Mouse (Mus musculus) neural tube, embryonic 11.5 days (tissue): ENCODE results near the gene Fermt2. TPM values are rescaled to one million over a fixed set of nuclear protein-coding genes. Genes with fewer than 3 reads are reported as not detected.
A peak's percentile ranks its signal among the peaks of the same experiment; 100 is the strongest.

Source experiments
- ATAC-seq: fragments of 200-750 bp; cut with Nextera tagmentation; 2 replicates; pipeline ENCODE4 v1.8.0; 2017; ENCODE audit warnings: moderate number of reproducible peaks, mild to moderate bottlenecking, moderate TSS enrichment, moderate library complexity; ENCODE audit not compliant: insufficient read depth, low FRiP score, low TSS enrichment
- DNase-seq: peaks from one replicate; pipeline ENCODE4 v3.0.0-alpha.2; 2015; ENCODE audit warnings: low spot score
- H3K27ac ChIP-seq: fragments of 300-500 bp; sonication (generic); 2 replicates; pipeline ENCODE4 v1.5.1; 2014; ENCODE audit warnings: low read depth, mild to moderate bottlenecking, low read length
- H3K27me3 ChIP-seq: fragments of 300-500 bp; sonication (generic); 2 replicates; pipeline ENCODE4 v1.6.1; 2014; ENCODE audit warnings: mild to moderate bottlenecking, low read length, mixed read lengths; ENCODE audit not compliant: control insufficient read depth, insufficient read depth
- H3K36me3 ChIP-seq: fragments of 300-500 bp; sonication (generic); 2 replicates; pipeline ENCODE4 v1.6.1; 2014; ENCODE audit warnings: mild to moderate bottlenecking, low read length, moderate library complexity, mixed read lengths; ENCODE audit not compliant: control insufficient read depth, insufficient read depth
- H3K4me1 ChIP-seq: fragments of 300-500 bp; sonication (generic); 2 replicates; pipeline ENCODE4 v1.6.1; 2014; ENCODE audit warnings: low read length, mixed read lengths; ENCODE audit not compliant: control insufficient read depth, insufficient read depth
- H3K4me2 ChIP-seq: fragments of 300-500 bp; sonication (generic); 2 replicates; pipeline ENCODE4 v1.6.1; 2014; ENCODE audit warnings: low read depth, mild to moderate bottlenecking, moderate library complexity
- H3K4me3 ChIP-seq: fragments of 300-500 bp; sonication (generic); 2 replicates; pipeline ENCODE4 v1.5.1; 2014; ENCODE audit warnings: low read depth, low read length
- H3K9ac ChIP-seq: fragments of 300-500 bp; sonication (generic); 2 replicates; pipeline ENCODE4 v1.6.1; 2014; ENCODE audit warnings: mild to moderate bottlenecking, low read length
- H3K9me3 ChIP-seq: fragments of 300-500 bp; sonication (generic); 2 replicates; pipeline ENCODE4 v1.6.1; 2016; ENCODE audit warnings: low read length; ENCODE audit not compliant: control insufficient read depth
- WGBS: fragments of 180-500 bp; shearing (Covaris S2); extraction: QIAGEN DNeasy Blood & Tissue Kit; methylation state at CpG from one replicate; pipeline ENCODE4 v1.1.7; 2014; 5-methylcytosine and 5-hydroxymethylcytosine counted together
- polyA plus RNA-seq: library from polyadenylated mRNA; unstranded; fragments of >200 nt; fragmentation: Nextera tagmentation; extraction: Ambion mirVana; gene quantifications from 2 replicates; pipeline ENCODE4 v1.2.1, GENCODE M21; 2014

Gene Fermt2
- polyA plus RNA-seq, 1 experiment from 2014 or later = 75.5 TPM

DNA sequence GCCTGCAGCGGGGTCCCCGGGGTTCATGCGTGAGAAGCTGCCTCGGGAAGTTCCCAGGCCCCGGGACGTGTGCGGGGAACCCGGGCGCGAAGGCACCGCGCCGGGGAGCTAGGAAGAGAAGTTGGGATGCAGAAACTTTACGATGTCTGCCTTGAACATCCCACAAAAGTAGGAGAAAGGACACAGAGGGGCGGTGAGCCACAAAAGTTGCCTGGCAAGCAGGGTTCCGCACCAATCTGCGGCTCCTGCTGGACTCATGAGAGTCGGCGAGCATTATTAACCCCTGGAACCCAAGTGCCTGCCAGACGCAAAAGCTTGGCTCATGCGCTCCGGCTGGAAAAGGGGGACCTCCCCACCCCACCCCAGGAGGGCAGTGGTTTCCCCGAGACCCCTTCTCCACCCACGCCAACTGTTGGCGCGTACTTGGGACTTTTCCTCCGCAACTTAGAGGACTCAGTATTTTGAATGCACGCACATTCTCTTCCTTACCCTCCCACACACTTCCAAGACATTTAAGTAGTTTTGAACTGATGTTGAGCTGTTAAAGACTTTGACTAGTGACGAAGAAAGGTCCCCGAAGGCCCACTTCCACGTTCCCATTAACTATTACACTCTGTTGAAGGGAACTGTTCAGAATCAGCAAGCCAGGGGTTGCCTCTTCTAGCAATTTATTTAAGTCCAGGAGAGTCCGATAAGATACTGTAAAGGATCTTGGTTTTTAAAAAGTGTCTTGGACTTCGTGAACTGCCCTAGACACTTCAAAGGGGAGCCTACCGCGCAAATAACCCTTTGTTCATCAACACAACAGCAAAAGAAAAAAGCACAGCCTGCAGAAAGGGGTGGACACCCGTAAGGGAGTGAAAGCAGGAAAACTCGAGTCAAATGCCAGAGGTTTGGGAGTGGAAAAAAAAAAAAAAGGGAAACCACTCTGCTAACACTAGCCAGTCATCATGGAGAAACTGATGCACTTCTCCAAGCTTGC is 737 bp upstream of the Fermt2 start:
- H3K9ac ChIP-seq = peak overlapping the region; percentile 88
- H3K27ac ChIP-seq = peak overlapping the region; percentile 93
- WGBS = under 1% methylated on average over 37 of the region's 37 CpGs
- H3K4me3 ChIP-seq = peak overlapping the region; percentile 79
- no peaks in the 10 kb centered on the region for H3K9me3 ChIP-seq
- DNase-seq (no peak), ATAC-seq (no peak; the same call in 1 of the 2 replicates)
- peaks cover 10% of the 10 kb centered on the region for H3K4me1 ChIP-seq
- no peaks in the 10 kb centered on the region for H3K27me3 ChIP-seq
- peak overlapping the region; percentile 67 for H3K4me2 ChIP-seq
- H3K36me3 ChIP-seq = no peaks in the 10 kb centered on the region

DNA sequence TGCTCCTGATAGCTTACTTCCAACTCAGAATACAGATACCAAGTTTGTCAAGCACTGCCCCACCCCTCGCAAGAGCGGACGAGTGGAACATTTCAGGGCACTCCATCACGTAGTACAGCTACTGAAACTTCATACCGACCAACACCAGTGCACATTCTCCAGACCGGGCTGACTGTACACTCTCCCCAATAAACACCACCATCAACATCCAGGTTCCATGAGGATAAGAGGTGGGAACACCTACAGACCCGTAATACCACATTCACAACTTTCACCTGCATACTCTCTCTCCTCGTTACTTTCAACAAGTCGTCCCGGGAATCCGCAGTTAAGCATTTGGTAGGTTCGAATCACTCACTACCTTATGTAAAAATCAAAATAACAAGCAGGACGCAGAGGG is 1.1 kb downstream of the Fermt2 start:
- no peak for DNase-seq
- no peak for ATAC-seq
- no peaks in the 10 kb centered on the region for H3K9me3 ChIP-seq
- peak overlapping the region; percentile 88 for H3K9ac ChIP-seq
- under 1% methylated on average over 13 of the region's 13 CpGs for WGBS
- H3K27ac ChIP-seq = no peak overlapping the region
- H3K4me2 ChIP-seq = peak overlapping the region; percentile 67
- H3K4me1 ChIP-seq = peaks cover 10% of the 10 kb centered on the region
- no peaks in the 10 kb centered on the region for H3K27me3 ChIP-seq
- H3K4me3 ChIP-seq = peak overlapping the region; percentile 79
- no peaks in the 10 kb centered on the region for H3K36me3 ChIP-seq

DNA sequence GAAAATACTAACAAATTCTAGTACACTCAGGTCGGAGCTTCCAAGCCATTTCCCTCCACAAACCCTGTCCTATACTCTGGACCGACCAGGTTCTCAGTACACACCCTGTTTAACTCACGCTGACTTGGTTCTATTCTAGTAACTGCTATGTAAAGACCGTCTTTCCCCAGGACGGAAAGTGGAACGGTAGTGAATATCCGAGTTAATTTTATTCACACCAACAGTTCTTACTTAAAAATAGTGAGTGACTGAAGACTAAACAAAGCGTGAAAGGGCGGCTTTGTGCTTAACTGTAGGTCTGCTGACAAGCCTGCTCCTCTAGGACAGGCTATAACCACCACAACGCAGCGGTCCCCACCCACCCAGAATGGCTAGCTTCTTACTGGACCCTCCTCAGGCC is 14.1 kb downstream of the Fermt2 start:
- H3K9ac ChIP-seq = no peak overlapping the region
- H3K4me2 ChIP-seq = no peak overlapping the region
- no peak for DNase-seq
- H3K36me3 ChIP-seq = no peaks in the 10 kb centered on the region
- no peaks in the 10 kb centered on the region for H3K4me1 ChIP-seq
- no peak overlapping the region for H3K27ac ChIP-seq
- no peaks in the 10 kb centered on the region for H3K9me3 ChIP-seq
- WGBS = 80% methylated on average over 11 of the region's 11 CpGs
- H3K4me3 ChIP-seq = no peak overlapping the region
- no peaks in the 10 kb centered on the region for H3K27me3 ChIP-seq
- no peak for ATAC-seq

DNA sequence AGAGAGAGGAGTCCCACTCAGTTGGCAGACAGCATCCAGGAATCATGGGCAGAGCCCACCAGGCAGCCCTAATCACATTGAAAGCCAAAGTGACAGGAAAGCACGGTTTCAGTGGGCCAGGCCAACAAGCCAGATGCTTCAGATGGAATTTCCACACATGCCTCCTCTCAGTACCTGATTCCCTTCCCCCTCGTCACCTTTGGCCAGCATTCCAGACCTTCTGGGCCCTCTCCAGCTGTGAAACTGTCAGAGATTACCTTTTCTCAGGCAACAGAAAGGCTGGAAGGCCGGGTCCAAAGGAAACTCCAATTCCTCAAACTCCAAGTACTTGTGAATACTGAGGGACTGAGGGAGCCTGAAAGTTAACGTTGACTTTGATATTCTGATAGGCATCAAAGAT is 19.1 kb downstream of the Fermt2 start:
- 46% methylated on average over 4 of the region's 4 CpGs for WGBS
- no peak overlapping the region for H3K4me2 ChIP-seq
- DNase-seq = no peak
- H3K4me1 ChIP-seq = peaks cover 15% of the 10 kb centered on the region
- ATAC-seq = no peak
- H3K9me3 ChIP-seq = no peaks in the 10 kb centered on the region
- H3K36me3 ChIP-seq = no peaks in the 10 kb centered on the region
- H3K4me3 ChIP-seq = no peak overlapping the region
- no peaks in the 10 kb centered on the region for H3K27me3 ChIP-seq
- H3K27ac ChIP-seq = no peak overlapping the region
- no peak overlapping the region for H3K9ac ChIP-seq

DNA sequence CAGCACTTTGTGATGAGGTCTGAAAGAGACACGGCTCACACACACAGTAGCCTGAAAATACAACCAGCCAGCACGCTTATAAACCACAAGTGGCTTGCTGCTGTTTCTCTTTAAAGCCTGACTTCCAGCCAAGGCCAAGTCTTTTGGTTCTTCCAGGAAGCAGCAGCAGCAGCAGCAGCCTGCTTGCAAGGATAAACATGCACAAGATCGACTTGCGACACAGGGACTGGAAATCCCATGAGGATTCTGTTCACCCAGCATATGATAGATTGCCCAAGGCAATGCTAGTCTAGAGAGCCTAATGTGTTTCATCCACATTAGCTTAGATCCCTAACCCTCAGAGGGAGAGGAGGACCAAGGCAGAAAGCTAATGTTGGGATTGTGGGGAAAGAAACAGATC is 22.0 kb downstream of the Fermt2 start:
- no peaks in the 10 kb centered on the region for H3K27me3 ChIP-seq
- WGBS = 45% methylated on average over 4 of the region's 4 CpGs
- H3K4me3 ChIP-seq = no peak overlapping the region
- no peak overlapping the region; the same call in 1 of the 2 replicates for H3K9ac ChIP-seq
- H3K9me3 ChIP-seq = no peaks in the 10 kb centered on the region
- H3K4me1 ChIP-seq = peaks cover 15% of the 10 kb centered on the region
- H3K4me2 ChIP-seq = no peak overlapping the region
- DNase-seq (no peak), ATAC-seq (no peak)
- H3K27ac ChIP-seq = peak overlapping the region; percentile 51; the same call in 1 of the 2 replicates
- H3K36me3 ChIP-seq = peaks cover 2% of the 10 kb centered on the region; the same call in 1 of the 2 replicates

DNA sequence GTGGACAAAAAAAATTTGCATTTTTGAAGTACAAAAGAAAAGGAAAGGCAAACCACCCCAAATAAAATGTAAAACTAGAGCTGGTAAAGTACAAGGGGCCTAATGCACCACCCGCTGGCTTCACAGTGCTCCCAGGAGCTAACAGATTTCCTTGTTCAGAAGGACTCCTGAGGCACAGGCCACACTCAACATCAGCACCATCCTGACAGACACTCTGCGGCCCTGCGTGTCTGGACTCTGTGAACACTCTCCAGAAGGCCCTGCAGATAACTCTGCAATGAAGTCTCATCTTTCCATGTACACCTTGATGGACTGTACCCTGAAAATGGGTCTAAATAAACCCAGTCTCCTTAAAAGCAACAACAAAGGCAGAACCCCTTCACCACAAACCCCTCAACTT is 22.5 kb downstream of the Fermt2 start:
- H3K9ac ChIP-seq = no peak overlapping the region
- peak overlapping the region; percentile 51; the same call in 1 of the 2 replicates for H3K27ac ChIP-seq
- ATAC-seq = peak; percentile 35; the same call in 1 of the 2 replicates
- no peak overlapping the region for H3K4me3 ChIP-seq
- no peaks in the 10 kb centered on the region for H3K27me3 ChIP-seq
- H3K4me2 ChIP-seq = no peak overlapping the region
- H3K4me1 ChIP-seq = peaks cover 15% of the 10 kb centered on the region
- peaks cover 2% of the 10 kb centered on the region; the same call in 1 of the 2 replicates for H3K36me3 ChIP-seq
- no peak for DNase-seq
- WGBS = 68% methylated on average over 3 of the region's 3 CpGs
- H3K9me3 ChIP-seq = no peaks in the 10 kb centered on the region

DNA sequence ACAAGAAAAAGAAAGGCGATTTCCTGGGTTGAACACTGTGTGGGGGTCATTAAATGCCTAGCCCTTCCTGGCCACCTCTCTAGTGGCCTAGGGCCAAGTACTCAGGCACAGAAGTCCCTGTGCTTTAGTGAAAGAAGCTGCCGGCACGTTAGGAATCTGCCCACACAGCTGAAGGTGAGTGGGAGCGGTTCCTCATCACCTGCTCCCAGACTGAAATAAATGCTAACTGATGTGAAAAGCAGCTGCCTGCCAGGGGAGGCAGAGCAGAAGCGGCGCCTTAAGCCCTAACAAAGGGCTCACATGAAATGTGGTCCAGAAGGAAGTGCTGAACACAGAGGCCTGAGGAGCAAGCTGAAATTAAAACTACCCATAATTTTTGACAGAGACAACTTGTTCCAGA is 22.9 kb downstream of the Fermt2 start:
- DNase-seq = no peak
- H3K27me3 ChIP-seq = no peaks in the 10 kb centered on the region
- ATAC-seq = no peak; the same call in 1 of the 2 replicates
- no peak overlapping the region for H3K4me3 ChIP-seq
- H3K4me1 ChIP-seq = peaks cover 15% of the 10 kb centered on the region
- 13% methylated on average over 6 of the region's 6 CpGs for WGBS
- no peaks in the 10 kb centered on the region for H3K9me3 ChIP-seq
- no peak overlapping the region for H3K4me2 ChIP-seq
- peaks cover 2% of the 10 kb centered on the region; the same call in 1 of the 2 replicates for H3K36me3 ChIP-seq
- H3K9ac ChIP-seq = no peak overlapping the region
- H3K27ac ChIP-seq = peak overlapping the region; percentile 58; the same call in 1 of the 2 replicates

DNA sequence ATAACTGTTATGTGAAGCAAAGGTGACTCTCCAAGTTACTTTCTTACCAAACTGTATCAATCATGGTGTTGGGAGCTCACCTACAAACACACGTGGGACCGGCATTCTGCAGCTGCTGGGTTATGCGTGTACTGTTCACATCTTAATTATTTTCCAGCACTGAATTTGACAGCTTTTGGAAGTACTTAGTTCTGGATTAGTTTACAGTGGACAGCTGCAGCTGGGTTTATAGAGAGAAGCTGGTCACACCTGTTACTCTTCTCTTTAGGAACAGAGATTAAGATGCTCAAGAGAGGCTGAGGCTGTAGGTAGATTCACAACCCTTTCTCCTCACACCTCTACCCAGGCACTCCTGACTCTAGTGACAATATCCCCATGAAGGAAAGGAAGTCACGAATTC is 23.8 kb downstream of the Fermt2 start:
- Histone ChIP-seq H3K4me2 (no peak overlapping the region), H3K36me3 (peaks cover 2% of the 10 kb centered on the region; the same call in 1 of the 2 replicates), H3K4me3 (no peak overlapping the region), H3K9ac (no peak overlapping the region), H3K9me3 (no peaks in the 10 kb centered on the region), H3K27me3 (no peaks in the 10 kb centered on the region), H3K27ac (no peak overlapping the region), H3K4me1 (peaks cover 15% of the 10 kb centered on the region)
- DNase-seq (no peak), ATAC-seq (no peak)
- WGBS = 86% methylated on average over 4 of the region's 4 CpGs
